Mouse (Mus musculus) stomach, postnatal 0 days (tissue): ENCODE results near the gene Tuba3a.

ENCODE experiments used
- CTCF ChIP-seq: IDR thresholded peaks from 2 replicates; pipeline ENCODE4 v1.5.1; 2016; ENCODE audit warnings: antibody characterized with exemption, low read depth, mild to moderate bottlenecking, moderate library complexity
- EP300 ChIP-seq: optimal IDR thresholded peaks from 2 replicates; pipeline ENCODE3; 2016; ENCODE audit warnings: antibody characterized with exemption

GRCm38 (mm10) chr6:125237421-125237820 lies 48.4 kb downstream of the Tuba3a start:
- TF ChIP-seq CTCF (no peak), EP300 (no peak)
